Mouse (Mus musculus): ENCODE measurements around the gene Bax. TPM values are rescaled to one million over a fixed set of nuclear protein-coding genes. Genes with fewer than 3 reads are reported as not detected.

Gene Bax
- polyA plus RNA-seq, 1 experiment: 249 TPM

GRCm38 (mm10) chr7:45476453-45476852 is 9.8 kb upstream of the Bax start:
- Histone ChIP-seq H3K36me3 (ENCODE audit: control insufficient read depth, insufficient read depth) (no peaks in the 10 kb centered on the region), H3K27me3 (ENCODE audit: control insufficient read depth, insufficient read depth, insufficient read length) (no peaks in the 10 kb centered on the region), H3K79me2 (ENCODE audit: control insufficient read depth, insufficient read depth) (no peaks in the 10 kb centered on the region), H3K4me2 (ENCODE audit: low read depth) (no peak overlapping the region), H3K4me3 (no peak overlapping the region), H3ac (ENCODE audit: control insufficient read depth, insufficient read length) (no peak overlapping the region)
- TF ChIP-seq SRF (IDR thresholded peaks at IDR 0.05; ENCODE audit: control insufficient read depth, insufficient read length, low read depth) (no peak), MYOD1 (IDR thresholded peaks at IDR 0.05; ENCODE audit: control insufficient read depth in 1 of 3, insufficient read length in 2 of 3, low read depth in 2 of 3) (no peak), TCF12 (IDR thresholded peaks at IDR 0.05; ENCODE audit: insufficient read depth, poor library complexity, severe bottlenecking) (no peak), POLR2A (IDR thresholded peaks at IDR 0.05; ENCODE audit: insufficient read length, low read depth) (no peak), MYOG (IDR thresholded peaks at IDR 0.05; ENCODE audit: control insufficient read depth in 1 of 3, insufficient read depth in 1 of 3, insufficient read length in 2 of 3, low read depth in 2 of 3) (no peak), REST (IDR thresholded peaks at IDR 0.05; ENCODE audit: insufficient read depth, insufficient read length) (no peak), E2F4 (IDR thresholded peaks at IDR 0.05; ENCODE audit: insufficient read depth) (no peak), TCF3 (IDR thresholded peaks at IDR 0.05; ENCODE audit: insufficient read length, low read depth) (no peak), MAX (IDR thresholded peaks at IDR 0.05; ENCODE audit: low read depth) (no peak), POLR2AphosphoS2 (IDR thresholded peaks at IDR 0.05; ENCODE audit: insufficient read length, low read depth) (no peak), USF1 (IDR thresholded peaks at IDR 0.05; ENCODE audit: low read depth) (no peak), CEBPB (IDR thresholded peaks at IDR 0.05; ENCODE audit: insufficient read depth, poor library complexity, severe bottlenecking) (no peak)

DNA sequence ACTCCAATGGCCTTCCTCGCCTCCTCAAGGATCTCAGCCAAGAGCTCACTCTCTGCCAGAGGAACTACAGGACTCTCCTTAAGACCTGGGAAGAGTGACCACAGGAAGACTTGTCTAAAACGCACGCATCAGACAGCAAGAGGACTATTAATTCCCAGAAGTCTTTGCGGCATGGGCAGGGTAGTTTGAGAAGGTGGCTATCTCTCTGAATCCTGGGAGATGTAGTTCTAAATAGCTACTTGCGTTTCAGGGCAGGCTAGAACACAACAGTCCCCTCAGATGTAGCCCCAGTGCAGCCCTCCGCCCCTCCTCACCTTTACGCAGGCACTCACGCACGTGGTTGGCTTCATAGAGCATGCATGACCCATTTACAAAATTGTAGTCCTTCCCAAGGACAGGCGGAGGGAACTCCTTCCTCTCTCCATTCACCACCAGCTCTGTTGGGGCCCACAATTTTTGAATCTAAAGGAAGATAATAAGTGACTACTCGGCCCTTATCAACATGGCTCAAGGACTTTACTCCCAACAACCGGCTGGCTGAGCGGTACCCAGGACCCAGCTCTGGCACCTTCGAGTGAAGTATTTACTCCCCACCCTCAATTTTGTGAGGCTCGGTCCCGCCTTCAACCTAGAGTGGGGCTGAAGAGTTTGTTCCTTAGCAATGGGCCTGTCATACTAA is 8.7 kb upstream of the Bax start:
- TF ChIP-seq TCF3 (IDR thresholded peaks at IDR 0.05; ENCODE audit: insufficient read length, low read depth) (no peak), E2F4 (IDR thresholded peaks at IDR 0.05; ENCODE audit: insufficient read depth) (no peak), MAX (IDR thresholded peaks at IDR 0.05; ENCODE audit: low read depth) (no peak), POLR2A (IDR thresholded peaks at IDR 0.05; ENCODE audit: insufficient read length, low read depth) (peak; percentile 22), USF1 (IDR thresholded peaks at IDR 0.05; ENCODE audit: low read depth) (no peak)
- H3K4me3 ChIP-seq: peak overlapping the region; percentile 1

DNA sequence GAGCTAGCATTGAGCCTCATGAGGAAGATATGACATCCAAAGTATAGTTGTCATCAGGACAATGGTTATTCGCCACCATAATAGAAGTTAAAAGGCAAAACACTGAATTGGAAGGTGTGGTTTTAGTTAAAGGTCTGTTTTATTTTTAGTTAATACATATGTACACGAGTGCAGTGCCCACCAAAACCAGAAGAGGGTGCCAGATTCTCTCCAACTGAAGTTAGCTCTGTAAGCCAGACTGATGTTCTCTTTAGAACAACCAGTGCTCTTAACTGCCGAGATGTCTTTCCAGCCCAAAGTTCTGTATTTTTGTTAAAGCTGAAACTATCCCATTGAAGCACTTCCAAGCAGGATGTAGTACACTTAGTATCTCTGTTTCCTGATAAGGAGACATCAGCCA is 4.2 kb upstream of the Bax start:
- Histone ChIP-seq H3K36me3 (ENCODE audit: control insufficient read depth, insufficient read depth) (no peaks in the 10 kb centered on the region), H3ac (ENCODE audit: control insufficient read depth, insufficient read length) (no peak overlapping the region), H3K79me2 (ENCODE audit: control insufficient read depth, insufficient read depth) (peaks cover 6% of the 10 kb centered on the region), H3K4me3 (no peak overlapping the region), H3K4me2 (ENCODE audit: low read depth) (peak overlapping the region; percentile 26), H3K27me3 (ENCODE audit: control insufficient read depth, insufficient read depth, insufficient read length) (no peaks in the 10 kb centered on the region)
- TF ChIP-seq CEBPB (IDR thresholded peaks at IDR 0.05; ENCODE audit: insufficient read depth, poor library complexity, severe bottlenecking) (no peak), TCF12 (IDR thresholded peaks at IDR 0.05; ENCODE audit: insufficient read depth, poor library complexity, severe bottlenecking) (no peak), MYOD1 (IDR thresholded peaks at IDR 0.05; ENCODE audit: control insufficient read depth in 1 of 3, insufficient read length in 2 of 3, low read depth in 2 of 3) (no peak), MAX (IDR thresholded peaks at IDR 0.05; ENCODE audit: low read depth) (no peak), POLR2AphosphoS2 (IDR thresholded peaks at IDR 0.05; ENCODE audit: insufficient read length, low read depth) (no peak), USF1 (IDR thresholded peaks at IDR 0.05; ENCODE audit: low read depth) (no peak), SRF (IDR thresholded peaks at IDR 0.05; ENCODE audit: control insufficient read depth, insufficient read length, low read depth) (no peak), REST (IDR thresholded peaks at IDR 0.05; ENCODE audit: insufficient read depth, insufficient read length) (no peak), MYOG (IDR thresholded peaks at IDR 0.05; ENCODE audit: control insufficient read depth in 1 of 3, insufficient read depth in 1 of 3, insufficient read length in 2 of 3, low read depth in 2 of 3) (no peak), E2F4 (IDR thresholded peaks at IDR 0.05; ENCODE audit: insufficient read depth) (no peak), POLR2A (IDR thresholded peaks at IDR 0.05; ENCODE audit: insufficient read length, low read depth) (no peak), TCF3 (IDR thresholded peaks at IDR 0.05; ENCODE audit: insufficient read length, low read depth) (no peak)

More for the DNA sequence above, 8.7 kb upstream of the Bax start:
- H3ac ChIP-seq (ENCODE audit: control insufficient read depth, insufficient read length): no peak overlapping the region
- no peaks in the 10 kb centered on the region for H3K36me3 ChIP-seq (ENCODE audit: control insufficient read depth, insufficient read depth)
- peak overlapping the region; percentile 80 for H3K4me2 ChIP-seq (ENCODE audit: low read depth)
- H3K79me2 ChIP-seq (ENCODE audit: control insufficient read depth, insufficient read depth): no peaks in the 10 kb centered on the region
- no peaks in the 10 kb centered on the region for H3K27me3 ChIP-seq (ENCODE audit: control insufficient read depth, insufficient read depth, insufficient read length)

DNA sequence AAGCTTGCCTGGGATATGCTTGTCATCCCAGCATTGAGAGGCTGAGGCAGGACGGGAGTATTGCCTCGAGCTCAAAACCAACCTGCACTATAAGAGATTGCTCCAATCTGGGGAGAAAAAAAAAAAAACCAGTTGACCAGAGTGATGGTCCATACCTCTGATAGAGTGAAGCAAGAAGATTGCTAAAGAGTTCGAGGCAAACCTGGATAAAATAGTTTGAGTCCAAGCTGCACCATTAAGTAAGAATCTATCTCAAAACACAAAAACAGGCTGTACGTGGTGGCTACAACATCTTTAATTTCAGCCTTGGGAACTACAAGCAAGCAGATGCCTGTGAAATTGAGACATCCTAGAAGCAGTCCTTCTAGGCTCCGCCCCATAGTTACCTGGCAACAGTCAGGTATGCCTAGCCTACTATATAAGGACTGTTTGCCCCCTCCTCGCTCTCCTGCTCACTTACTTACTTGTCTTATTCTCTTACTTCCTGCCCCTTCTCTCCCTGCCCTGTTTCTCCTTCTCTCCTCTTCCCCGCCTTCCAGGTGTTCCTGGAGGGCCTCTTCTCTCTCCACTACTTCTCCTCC is 482 bp upstream of the Bax start:
- H3K4me3 ChIP-seq: peak overlapping the region; percentile 54
- H3K79me2 ChIP-seq (ENCODE audit: control insufficient read depth, insufficient read depth): peaks cover 28% of the 10 kb centered on the region
- peak overlapping the region; percentile 88 for H3K4me2 ChIP-seq (ENCODE audit: low read depth)
- TF ChIP-seq CEBPB (IDR thresholded peaks at IDR 0.05; ENCODE audit: insufficient read depth, poor library complexity, severe bottlenecking) (no peak), E2F4 (IDR thresholded peaks at IDR 0.05; ENCODE audit: insufficient read depth) (no peak), POLR2A (IDR thresholded peaks at IDR 0.05; ENCODE audit: insufficient read length, low read depth) (no peak), MYOG (IDR thresholded peaks at IDR 0.05; ENCODE audit: control insufficient read depth in 1 of 3, insufficient read depth in 1 of 3, insufficient read length in 2 of 3, low read depth in 2 of 3) (no peak), TCF12 (IDR thresholded peaks at IDR 0.05; ENCODE audit: insufficient read depth, poor library complexity, severe bottlenecking) (no peak), SRF (IDR thresholded peaks at IDR 0.05; ENCODE audit: control insufficient read depth, insufficient read length, low read depth) (no peak), MYOD1 (IDR thresholded peaks at IDR 0.05; ENCODE audit: control insufficient read depth in 1 of 3, insufficient read length in 2 of 3, low read depth in 2 of 3) (no peak), TCF3 (IDR thresholded peaks at IDR 0.05; ENCODE audit: insufficient read length, low read depth) (no peak), REST (IDR thresholded peaks at IDR 0.05; ENCODE audit: insufficient read depth, insufficient read length) (no peak), USF1 (IDR thresholded peaks at IDR 0.05; ENCODE audit: low read depth) (no peak), MAX (IDR thresholded peaks at IDR 0.05; ENCODE audit: low read depth) (no peak), POLR2AphosphoS2 (IDR thresholded peaks at IDR 0.05; ENCODE audit: insufficient read length, low read depth) (no peak)
- no peaks in the 10 kb centered on the region for H3K27me3 ChIP-seq (ENCODE audit: control insufficient read depth, insufficient read depth, insufficient read length)
- H3ac ChIP-seq (ENCODE audit: control insufficient read depth, insufficient read length): peak overlapping the region; percentile 53
- peaks cover 24% of the 10 kb centered on the region for H3K36me3 ChIP-seq (ENCODE audit: control insufficient read depth, insufficient read depth)
